Mouse (Mus musculus) myocyte (in vitro differentiated cells): ENCODE results near the gene Ptrh2. TPM values are rescaled to one million over a fixed set of nuclear protein-coding genes. Genes with fewer than 3 reads are reported as not detected.

Source experiments
- H3K27me3 ChIP-seq: one replicate; pipeline ENCODE4 v1.6.1; 2011; ENCODE audit not compliant: control insufficient read depth, insufficient read depth, insufficient read length
- H3K36me3 ChIP-seq: one replicate; pipeline ENCODE4 v1.6.1; 2011; ENCODE audit not compliant: control insufficient read depth, insufficient read depth
- H3K4me2 ChIP-seq: one replicate; pipeline ENCODE4 v1.6.1; 2011; ENCODE audit warnings: low read depth, control low read depth
- H3K4me3 ChIP-seq: one replicate; pipeline ENCODE4 v1.5.1; 2011; ENCODE audit warnings: mild to moderate bottlenecking, control low read depth, moderate library complexity
- H3K79me2 ChIP-seq: one replicate; pipeline ENCODE4 v1.6.1; 2011; ENCODE audit not compliant: control insufficient read depth, insufficient read depth
- H3ac ChIP-seq: one replicate; pipeline ENCODE4 v1.6.1; 2011; ENCODE audit not compliant: control insufficient read depth, insufficient read length
- CEBPB ChIP-seq: IDR thresholded peaks from 2 replicates; pipeline ENCODE4 v1.6.1; 2011; ENCODE audit warnings: mild to moderate bottlenecking, moderate library complexity; ENCODE audit not compliant: poor library complexity, insufficient read depth, severe bottlenecking
- E2F4 ChIP-seq: IDR thresholded peaks from one replicate; pipeline ENCODE4 v1.6.1; 2011; ENCODE audit warnings: mild to moderate bottlenecking, control low read depth, moderate library complexity; ENCODE audit not compliant: insufficient read depth
- MAX ChIP-seq: IDR thresholded peaks from one replicate; pipeline ENCODE4 v1.6.1; 2011; ENCODE audit warnings: low read depth, mild to moderate bottlenecking, control low read depth
- MYOD1 ChIP-seq, 3 experiments: IDR thresholded peaks; one replicate each; pipeline ENCODE4 v1.6.1; 2011; ENCODE audit warnings: control low read depth in 2 of 3, low read depth in 2 of 3, mild to moderate bottlenecking in 2 of 3, moderate library complexity in 1 of 3; ENCODE audit not compliant: insufficient read length in 2 of 3, control insufficient read depth in 1 of 3
- MYOG ChIP-seq, 3 experiments: IDR thresholded peaks; one replicate each; pipeline ENCODE4 v1.6.1; 2011; ENCODE audit warnings: control low read depth in 2 of 3, low read depth in 2 of 3, mild to moderate bottlenecking in 2 of 3; ENCODE audit not compliant: insufficient read length in 2 of 3, control insufficient read depth in 1 of 3, insufficient read depth in 1 of 3
- POLR2A ChIP-seq: IDR thresholded peaks from one replicate; pipeline ENCODE4 v1.6.1; 2011; ENCODE audit warnings: low read depth, mild to moderate bottlenecking, control low read depth, moderate library complexity; ENCODE audit not compliant: insufficient read length
- POLR2AphosphoS2 ChIP-seq: IDR thresholded peaks from one replicate; pipeline ENCODE4 v1.6.1; 2011; ENCODE audit warnings: low read depth, control low read depth; ENCODE audit not compliant: insufficient read length
- REST ChIP-seq: IDR thresholded peaks from one replicate; pipeline ENCODE4 v1.6.1; 2011; ENCODE audit warnings: mild to moderate bottlenecking, control low read depth, moderate library complexity; ENCODE audit not compliant: insufficient read depth, insufficient read length
- SRF ChIP-seq: IDR thresholded peaks from one replicate; pipeline ENCODE4 v1.6.1; 2011; ENCODE audit warnings: low read depth; ENCODE audit not compliant: control insufficient read depth, insufficient read length
- TCF12 ChIP-seq: IDR thresholded peaks from one replicate; pipeline ENCODE4 v1.6.1; 2011; ENCODE audit warnings: mild to moderate bottlenecking, control low read depth; ENCODE audit not compliant: poor library complexity, insufficient read depth, severe bottlenecking
- TCF3 ChIP-seq: IDR thresholded peaks from one replicate; pipeline ENCODE4 v1.6.1; 2011; ENCODE audit warnings: low read depth, control low read depth; ENCODE audit not compliant: insufficient read length
- USF1 ChIP-seq: IDR thresholded peaks from one replicate; pipeline ENCODE4 v1.6.1; 2011; ENCODE audit warnings: low read depth, mild to moderate bottlenecking, control low read depth, moderate library complexity
- polyA plus RNA-seq: library from polyadenylated mRNA; unstranded; fragments of >200 nt; fragmentation: generic; extraction: Trizol; gene quantifications from one replicate; pipeline ENCODE4 v1.2.1, GENCODE M21; 2012; ENCODE audit warnings: missing spikeins

Ptrh2 gene
- polyA plus RNA-seq, 1 experiment, result 22.6 TPM

- peaks cover 20% of the 10 kb centered on the region for H3K36me3 ChIP-seq
- H3ac ChIP-seq, result no peak overlapping the region
- TF ChIP-seq SRF (peak; percentile 35), TCF3 (no peak), CEBPB (0 out of 2 replicates have a peak, but pooled peaks have one; percentile 6)
- H3K4me2 ChIP-seq, result peak overlapping the region; percentile 85
- H3K27me3 ChIP-seq, result no peaks in the 10 kb centered on the region
- H3K79me2 ChIP-seq, result peaks cover 8% of the 10 kb centered on the region
- no peak overlapping the region for H3K4me3 ChIP-seq
Observed at GRCm38 (mm10) chr11:86646136-86646834, 37.5 kb upstream of the Ptrh2 start.

- Histone ChIP-seq H3ac (no peak overlapping the region), H3K79me2 (peaks cover 8% of the 10 kb centered on the region), H3K4me2 (peak overlapping the region; percentile 85), H3K4me3 (no peak overlapping the region), H3K36me3 (peaks cover 20% of the 10 kb centered on the region), H3K27me3 (no peaks in the 10 kb centered on the region)
- TF ChIP-seq SRF, result no peak
- no peak for TF ChIP-seq CEBPB
- TF ChIP-seq E2F4, result no peak
- no peak for TF ChIP-seq USF1
- no peak for TF ChIP-seq TCF3
- no peak for TF ChIP-seq MYOG (IDR thresholded peaks at IDR 0.05; ENCODE audit: control insufficient read depth in 1 of 3, insufficient read depth in 1 of 3, insufficient read length in 2 of 3, low read depth in 2 of 3)
- no peak for TF ChIP-seq MAX
- no peak for TF ChIP-seq TCF12
- TF ChIP-seq POLR2A, result no peak
- TF ChIP-seq POLR2AphosphoS2, result no peak
Observed at GRCm38 (mm10) chr11:86646885-86647459, 36.8 kb upstream of the Ptrh2 start.

- TF ChIP-seq CEBPB (no peak), TCF3 (no peak), USF1 (no peak), MAX (no peak)
- Histone ChIP-seq H3K36me3 (peaks cover 14% of the 10 kb centered on the region), H3K4me3 (no peak overlapping the region), H3K4me2 (no peak overlapping the region), H3K27me3 (no peaks in the 10 kb centered on the region), H3ac (no peak overlapping the region), H3K79me2 (peaks cover 8% of the 10 kb centered on the region)
Observed at GRCm38 (mm10) chr11:86647706-86648447, 35.9 kb upstream of the Ptrh2 start.

GRCm38 (mm10) chr11:86649542-86649941, 34.2 kb upstream of the Ptrh2 start:
- H3ac ChIP-seq, result no peak overlapping the region
- no peak overlapping the region for H3K4me3 ChIP-seq
- H3K4me2 ChIP-seq, result no peak overlapping the region
- no peaks in the 10 kb centered on the region for H3K27me3 ChIP-seq
- H3K36me3 ChIP-seq, result peaks cover 3% of the 10 kb centered on the region
- no peak for TF ChIP-seq MAX
- no peak for TF ChIP-seq CEBPB
- no peak for TF ChIP-seq REST
- no peak for TF ChIP-seq MYOD1 (IDR thresholded peaks at IDR 0.05; ENCODE audit: control insufficient read depth in 1 of 3, insufficient read length in 2 of 3, low read depth in 2 of 3)
- H3K79me2 ChIP-seq, result peaks cover 8% of the 10 kb centered on the region

- TF ChIP-seq TCF3 (no peak), SRF (no peak), POLR2A (no peak), E2F4 (no peak), REST (no peak), POLR2AphosphoS2 (no peak), USF1 (no peak)
- Histone ChIP-seq H3K79me2 (peaks cover 13% of the 10 kb centered on the region), H3ac (no peak overlapping the region), H3K4me2 (peak overlapping the region; percentile 93), H3K27me3 (no peaks in the 10 kb centered on the region), H3K36me3 (no peaks in the 10 kb centered on the region), H3K4me3 (no peak overlapping the region)
Observed at GRCm38 (mm10) chr11:86650676-86651075, 33.1 kb upstream of the Ptrh2 start.

- no peak overlapping the region for H3ac ChIP-seq
- TF ChIP-seq USF1 (no peak), MAX (no peak), CEBPB (peak; percentile 85), TCF12 (peak; percentile 47), TCF3 (no peak)
Observed at GRCm38 (mm10) chr11:86652578-86652979, 31.2 kb upstream of the Ptrh2 start.

More at GRCm38 (mm10) chr11:86652578-86652979, 31.2 kb upstream of the Ptrh2 start:
- no peaks in the 10 kb centered on the region for H3K27me3 ChIP-seq
- peak overlapping the region; percentile 93 for H3K4me2 ChIP-seq
- H3K36me3 ChIP-seq, result no peaks in the 10 kb centered on the region
- no peak overlapping the region for H3K4me3 ChIP-seq
- peaks cover 13% of the 10 kb centered on the region for H3K79me2 ChIP-seq
